Mouse (Mus musculus) spleen, adult 2 months (tissue): Measurements from ENCODE around the gene Scn11a. TPM values are rescaled to one million over a fixed set of nuclear protein-coding genes. Genes with fewer than 3 reads are reported as not detected.

Experiments
- DNase-seq, 2 experiments: peaks; one replicate each; pipeline versions ENCODE4 v3.0.0 to v3.0.0-alpha.2; 2012 to 2021; ENCODE audit warnings: low spot score in 2 of 2, low read depth in 1 of 2
- H3K27ac ChIP-seq: fragments of 200-500 bp; 2 replicates; pipeline ENCODE4 v1.5.1; 2012; ENCODE audit warnings: low read length, inconsistent platforms; ENCODE audit not compliant: insufficient read depth
- H3K27me3 ChIP-seq: fragments of 200-500 bp; 2 replicates; pipeline ENCODE4 v1.6.1; 2012; ENCODE audit warnings: mild to moderate bottlenecking, moderate library complexity, low read length, inconsistent platforms; ENCODE audit not compliant: control insufficient read depth, insufficient read depth
- H3K36me3 ChIP-seq: fragments of 200-500 bp; 2 replicates; pipeline ENCODE4 v1.6.1; 2012; ENCODE audit warnings: mild to moderate bottlenecking, low read length, inconsistent platforms; ENCODE audit not compliant: control insufficient read depth, insufficient read depth
- H3K4me1 ChIP-seq: fragments of 200-500 bp; 2 replicates; pipeline ENCODE4 v1.6.1; 2011; ENCODE audit warnings: inconsistent platforms; ENCODE audit not compliant: control insufficient read depth, insufficient read depth, insufficient read length
- H3K4me3 ChIP-seq: fragments of 200-500 bp; 2 replicates; pipeline ENCODE4 v1.5.1; 2011; ENCODE audit warnings: mild to moderate bottlenecking, inconsistent platforms; ENCODE audit not compliant: insufficient read depth, insufficient read length; ENCODE audit errors: extremely low read depth
- CTCF ChIP-seq: fragments of 200-500 bp; IDR thresholded peaks from 2 replicates; pipeline ENCODE4 v1.5.1; 2011; ENCODE audit warnings: mild to moderate bottlenecking, inconsistent platforms; ENCODE audit not compliant: insufficient read depth, insufficient read length, insufficient replicate concordance; ENCODE audit errors: extremely low read depth
- POLR2A ChIP-seq: fragments of 200-500 bp; IDR thresholded peaks from 2 replicates; pipeline ENCODE4 v1.6.1; 2011; ENCODE audit warnings: low read depth, low read length, inconsistent platforms
- WGBS: fragments of 180-500 bp; shearing (Covaris S2); methylation state at CpG from one replicate; pipeline ENCODE4 v1.1.7; 2018; 5-methylcytosine and 5-hydroxymethylcytosine counted together
- polyA plus RNA-seq: library from polyadenylated mRNA; depleted of rRNA; stranded (reverse); fragments of >200 nt; gene quantifications from 2 replicates; pipeline ENCODE4 v1.2.3, GENCODE M21; 2012; rRNA removed

Scn11a gene
- polyA plus RNA-seq, 1 experiment = not detected

DNA sequence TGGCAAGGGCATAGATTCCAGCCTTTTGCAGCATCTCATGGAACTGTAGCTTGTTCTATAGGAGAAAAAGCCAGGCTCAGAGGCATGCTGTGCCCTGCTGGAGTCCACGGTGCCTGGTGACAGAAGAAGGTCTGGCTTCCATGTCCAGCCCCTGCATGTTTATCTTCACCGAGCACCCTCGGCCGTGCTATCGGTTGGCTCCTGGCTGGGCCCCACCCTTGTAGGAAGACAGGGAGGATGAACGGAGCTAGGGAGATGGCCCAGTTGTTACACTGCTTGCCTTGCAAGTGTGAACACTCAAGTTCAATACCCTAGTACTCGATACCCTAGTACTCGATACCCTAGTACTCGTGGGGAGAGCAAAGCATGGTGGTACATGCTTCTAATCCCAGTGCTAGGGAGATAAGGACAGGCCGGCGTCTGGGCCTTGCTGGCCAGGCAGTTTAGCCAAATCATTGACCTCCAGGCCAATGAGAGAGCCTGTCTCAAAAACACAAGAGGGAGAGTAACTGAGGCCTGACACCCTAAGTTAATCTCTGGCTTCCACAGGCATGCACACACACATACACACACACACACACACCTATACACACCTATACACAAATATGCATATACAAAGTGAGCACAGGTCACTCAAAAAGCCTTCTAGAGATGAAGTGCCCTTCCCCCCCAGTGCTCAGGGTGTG, 96.7 kb downstream of the Scn11a start:
- no peaks in the 10 kb centered on the region for H3K4me1 ChIP-seq
- no peaks in the 10 kb centered on the region for H3K27me3 ChIP-seq
- 94% methylated on average over 11 of the region's 11 CpGs for WGBS
- no peak overlapping the region for H3K4me3 ChIP-seq
- TF ChIP-seq CTCF = no peak
- TF ChIP-seq POLR2A = no peak
- DNase-seq = no peak
- no peak overlapping the region for H3K27ac ChIP-seq
- H3K36me3 ChIP-seq = no peaks in the 10 kb centered on the region

GRCm38 (mm10) chr9:119726990-119727389, 98.3 kb downstream of the Scn11a start:
- Histone ChIP-seq H3K4me1 (no peaks in the 10 kb centered on the region), H3K36me3 (no peaks in the 10 kb centered on the region), H3K27me3 (no peaks in the 10 kb centered on the region), H3K27ac (no peak overlapping the region), H3K4me3 (no peak overlapping the region)
- no peak for DNase-seq
- WGBS = 96% methylated on average over 4 of the region's 4 CpGs
- TF ChIP-seq POLR2A = no peak
- no peak for TF ChIP-seq CTCF

GRCm38 (mm10) chr9:119725293-119725862, 99.9 kb downstream of the Scn11a start:
- WGBS = 85% methylated on average over 6 of the region's 6 CpGs
- H3K27me3 ChIP-seq = no peaks in the 10 kb centered on the region
- H3K4me3 ChIP-seq = no peak overlapping the region
- no peak for DNase-seq
- no peaks in the 10 kb centered on the region for H3K36me3 ChIP-seq
- H3K27ac ChIP-seq = no peak overlapping the region
- H3K4me1 ChIP-seq = no peaks in the 10 kb centered on the region
- TF ChIP-seq POLR2A = no peak
- no peak for TF ChIP-seq CTCF

DNA sequence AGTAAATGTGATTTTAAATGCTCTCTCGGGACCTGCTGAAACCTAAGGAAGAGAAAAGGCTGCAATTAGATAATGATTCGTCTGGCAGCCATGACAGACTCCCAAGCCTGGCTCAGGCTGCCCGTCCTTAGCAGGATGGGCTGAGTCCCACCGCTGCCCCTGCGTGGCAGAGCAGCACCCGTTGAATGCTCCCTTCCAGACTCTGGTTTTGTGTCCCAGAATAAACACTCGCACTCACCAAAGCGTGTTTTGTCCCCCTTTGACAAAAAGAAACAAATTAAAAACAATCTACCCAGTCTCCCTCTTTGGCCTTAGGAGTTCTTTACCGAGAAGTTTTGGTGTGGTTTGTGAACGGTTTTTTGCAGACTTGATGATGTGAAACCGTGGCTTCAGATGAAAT, 106.0 kb downstream of the Scn11a start, which contains the start of gene Scn10a:
Gene Scn10a, minus strand, starts transcription at position 101 of the 400 bp plus-strand sequence.
- 83% methylated on average over 11 of the region's 11 CpGs for WGBS
- Histone ChIP-seq H3K36me3 (no peaks in the 10 kb centered on the region), H3K27me3 (no peaks in the 10 kb centered on the region), H3K27ac (no peak within 1 kb of the TSS), H3K4me3 (no peak within 1 kb of the TSS), H3K4me1 (no peaks in the 10 kb centered on the region)
- no peak for DNase-seq
- TF ChIP-seq CTCF = no peak
- TF ChIP-seq POLR2A = no peak

DNA sequence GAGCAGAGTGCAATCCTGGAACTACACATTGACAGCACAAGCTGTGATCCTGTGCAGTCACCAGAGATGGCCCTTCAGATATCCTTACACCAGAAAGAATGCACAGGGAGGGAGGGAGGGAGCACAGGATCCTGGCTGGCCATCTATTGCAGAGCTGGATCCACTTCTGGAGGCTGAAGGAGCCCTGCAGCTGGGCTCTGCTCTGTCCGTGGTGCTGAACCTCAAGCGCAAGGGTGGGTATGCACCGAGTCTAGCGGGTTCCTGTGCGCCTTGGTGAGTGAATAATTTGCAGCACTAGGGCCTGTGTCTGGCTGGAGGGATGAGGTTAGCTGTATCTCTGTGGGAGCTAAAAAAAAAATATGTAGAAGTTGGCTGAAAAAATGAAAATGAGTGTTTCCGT, 118.6 kb downstream of the Scn11a start:
- Histone ChIP-seq H3K4me1 (no peaks in the 10 kb centered on the region), H3K4me3 (no peak overlapping the region), H3K27me3 (no peaks in the 10 kb centered on the region), H3K27ac (no peak overlapping the region), H3K36me3 (no peaks in the 10 kb centered on the region)
- no peak for TF ChIP-seq POLR2A
- no peak for TF ChIP-seq CTCF
- 16% methylated on average over 6 of the region's 6 CpGs for WGBS
- DNase-seq = no peak

Other genes starting within 250 kb of the Scn11a start
- gene Scn5a, start 246.4 kb downstream of the Scn11a start, polyA plus RNA-seq = 1.4 and 1.9 TPM in 2 replicates
- not detected in 2 replicates for gene Scn10a, start 106.1 kb downstream of the Scn11a start, polyA plus RNA-seq
- gene Wdr48, start 69.4 kb upstream of the Scn11a start, polyA plus RNA-seq = 27.5 and 32.8 TPM in 2 replicates
- gene Gorasp1, start 112.1 kb upstream of the Scn11a start, polyA plus RNA-seq = 6.6 and 7.6 TPM in 2 replicates
- gene Ttc21a, start 112.2 kb upstream of the Scn11a start, polyA plus RNA-seq = 0.04 and 0.15 TPM in 2 replicates
- gene Csrnp1, start 159.2 kb upstream of the Scn11a start, polyA plus RNA-seq = 50.5 and 78.5 TPM in 2 replicates
- gene Xirp1, start 198.1 kb upstream of the Scn11a start, polyA plus RNA-seq = 0.08 TPM in 2 replicates
- gene Cx3cr1, start 244.4 kb upstream of the Scn11a start, polyA plus RNA-seq = 14.4 and 16.8 TPM in 2 replicates